Mouse (Mus musculus): ENCODE measurements around the gene Lrp11. TPM values are rescaled to one million over a fixed set of nuclear protein-coding genes. Genes with fewer than 3 reads are reported as not detected.

Lrp11 gene
- polyA plus RNA-seq, 1 experiment from 2014 or later = 4.0 TPM

- WGBS = under 1% methylated on average over 61 of the region's 64 CpGs
- Histone ChIP-seq H3K4me1 (replicated peaks; ENCODE audit: control insufficient read depth, insufficient read depth, low read length) (no peaks in the 10 kb centered on the region; the same call in none of the 2 replicates), H3K9me3 (ENCODE audit: control insufficient read depth) (no peaks in the 10 kb centered on the region), H3K27ac (ENCODE audit: low read depth, low read length) (peak overlapping the region; percentile 94), H3K4me3 (ENCODE audit: low read depth, low read length) (peak overlapping the region; percentile 83), H3K27me3 (replicated peaks; ENCODE audit: control insufficient read depth, insufficient read depth, low read length) (no peaks in the 10 kb centered on the region), H3K36me3 (ENCODE audit: control insufficient read depth, insufficient read depth) (no peaks in the 10 kb centered on the region), H3K4me2 (replicated peaks; ENCODE audit: low read depth) (peak overlapping the region; percentile 78), H3K9ac (ENCODE audit: low read depth, low read length) (peak overlapping the region; percentile 67)
- 0 out of 2 replicates have a peak, but pooled peaks have one; percentile 1 for TF ChIP-seq CTCF (IDR thresholded peaks at IDR 0.05; ENCODE audit: low read depth)
- ATAC-seq = peak; percentile 93
These were observed 73.8 kb downstream of the Lrp11 start for GRCm38 (mm10) chr10:7663159-7664026.

GRCm38 (mm10) chr10:7664027-7664526, 74.5 kb downstream of the Lrp11 start:
- WGBS = 47% methylated on average over 6 of the region's 6 CpGs
- Histone ChIP-seq H3K27ac (ENCODE audit: low read depth, low read length) (peak overlapping the region; percentile 94; the same call in 1 of the 2 replicates), H3K4me2 (replicated peaks; ENCODE audit: low read depth) (peak overlapping the region; percentile 78), H3K27me3 (replicated peaks; ENCODE audit: control insufficient read depth, insufficient read depth, low read length) (no peaks in the 10 kb centered on the region), H3K9ac (ENCODE audit: low read depth, low read length) (peak overlapping the region; percentile 67; the same call in 1 of the 2 replicates), H3K9me3 (ENCODE audit: control insufficient read depth) (no peaks in the 10 kb centered on the region), H3K4me1 (replicated peaks; ENCODE audit: control insufficient read depth, insufficient read depth, low read length) (no peaks in the 10 kb centered on the region; the same call in none of the 2 replicates), H3K4me3 (ENCODE audit: low read depth, low read length) (peak overlapping the region; percentile 83), H3K36me3 (ENCODE audit: control insufficient read depth, insufficient read depth) (no peaks in the 10 kb centered on the region)
- TF ChIP-seq CTCF (IDR thresholded peaks at IDR 0.05; ENCODE audit: low read depth) = no peak
- ATAC-seq = no peak

- 79% methylated on average over 1 of the region's 1 CpGs for WGBS
- no peak for TF ChIP-seq CTCF (IDR thresholded peaks at IDR 0.05; ENCODE audit: low read depth)
- H3K4me3 ChIP-seq (ENCODE audit: low read depth, low read length) = no peak overlapping the region
- H3K27ac ChIP-seq (ENCODE audit: low read depth, low read length) = no peak overlapping the region
- peaks cover 5% of the 10 kb centered on the region; the same call in 1 of the 2 replicates for H3K36me3 ChIP-seq (ENCODE audit: control insufficient read depth, insufficient read depth)
- no peak for ATAC-seq
- no peak overlapping the region for H3K9ac ChIP-seq (ENCODE audit: low read depth, low read length)
- no peak overlapping the region for H3K4me2 ChIP-seq (replicated peaks; ENCODE audit: low read depth)
- no peaks in the 10 kb centered on the region for H3K27me3 ChIP-seq (replicated peaks; ENCODE audit: control insufficient read depth, insufficient read depth, low read length)
- H3K9me3 ChIP-seq (ENCODE audit: control insufficient read depth) = no peaks in the 10 kb centered on the region
- H3K4me1 ChIP-seq (replicated peaks; ENCODE audit: control insufficient read depth, insufficient read depth, low read length) = no peaks in the 10 kb centered on the region; the same call in none of the 2 replicates
These were observed 75.3 kb downstream of the Lrp11 start for GRCm38 (mm10) chr10:7664889-7665288.

GRCm38 (mm10) chr10:7667342-7667802, 77.8 kb downstream of the Lrp11 start, which contains the start of gene Nup43:
TSS of gene Nup43 (plus strand) at chr10:7667503.
- H3K9ac ChIP-seq (ENCODE audit: low read depth, low read length) = peak within 1 kb of the TSS; percentile 43
- no peak for TF ChIP-seq CTCF (IDR thresholded peaks at IDR 0.05; ENCODE audit: low read depth)
- under 1% methylated on average over 24 of the region's 24 CpGs for WGBS
- H3K27ac ChIP-seq (ENCODE audit: low read depth, low read length) = peak within 1 kb of the TSS; percentile 9; the same call in 1 of the 2 replicates
- peak within 1 kb of the TSS; percentile 64 for H3K4me3 ChIP-seq (ENCODE audit: low read depth, low read length)
- no peaks in the 10 kb centered on the region; the same call in none of the 2 replicates for H3K4me1 ChIP-seq (replicated peaks; ENCODE audit: control insufficient read depth, insufficient read depth, low read length)
- H3K9me3 ChIP-seq (ENCODE audit: control insufficient read depth) = no peaks in the 10 kb centered on the region
- peak; percentile 70 for ATAC-seq
- peak within 1 kb of the TSS; percentile 69 for H3K4me2 ChIP-seq (replicated peaks; ENCODE audit: low read depth)
- H3K36me3 ChIP-seq (ENCODE audit: control insufficient read depth, insufficient read depth) = peaks cover 7% of the 10 kb centered on the region; the same call in 1 of the 2 replicates
- H3K27me3 ChIP-seq (replicated peaks; ENCODE audit: control insufficient read depth, insufficient read depth, low read length) = no peaks in the 10 kb centered on the region

- 0 out of 2 replicates have a peak, but pooled peaks have one; percentile 19 for ATAC-seq
- no peak overlapping the region for H3K27ac ChIP-seq (ENCODE audit: low read depth, low read length)
- H3K4me3 ChIP-seq (ENCODE audit: low read depth, low read length) = no peak overlapping the region
- no peaks in the 10 kb centered on the region for H3K4me1 ChIP-seq (replicated peaks; ENCODE audit: control insufficient read depth, insufficient read depth, low read length)
- no peaks in the 10 kb centered on the region for H3K9me3 ChIP-seq (ENCODE audit: control insufficient read depth)
- peaks cover 19% of the 10 kb centered on the region for H3K36me3 ChIP-seq (ENCODE audit: control insufficient read depth, insufficient read depth)
- H3K4me2 ChIP-seq (replicated peaks; ENCODE audit: low read depth) = no peak overlapping the region
- WGBS = 67% methylated on average over 1 of the region's 1 CpGs
- H3K27me3 ChIP-seq (replicated peaks; ENCODE audit: control insufficient read depth, insufficient read depth, low read length) = no peaks in the 10 kb centered on the region
- peak; percentile 67 for TF ChIP-seq CTCF (IDR thresholded peaks at IDR 0.05; ENCODE audit: low read depth)
- no peak overlapping the region for H3K9ac ChIP-seq (ENCODE audit: low read depth, low read length)
These were observed 84.1 kb downstream of the Lrp11 start for GRCm38 (mm10) chr10:7673673-7674072.

Other genes starting within 250 kb of the Lrp11 start
- 1.6 and 1.9 TPM in 2 replicates for gene Ulbp1, start 116.2 kb upstream of the Lrp11 start, polyA plus RNA-seq (2015; fragmentation: Nextera tagmentation; extraction: Ambion mirVana)
- 11.4 and 14.2 TPM in 2 replicates for gene Nup43, start 77.7 kb downstream of the Lrp11 start, polyA plus RNA-seq (2015; fragmentation: Nextera tagmentation; extraction: Ambion mirVana)
- 80.9 and 82.5 TPM in 2 replicates for gene Pcmt1, start 91.3 kb downstream of the Lrp11 start, polyA plus RNA-seq (2015; fragmentation: Nextera tagmentation; extraction: Ambion mirVana)
- gene Lats1, start 91.4 kb downstream of the Lrp11 start, polyA plus RNA-seq (2015; fragmentation: Nextera tagmentation; extraction: Ambion mirVana) = 5.5 and 6.6 TPM in 2 replicates
- gene Katna1, start 136.2 kb downstream of the Lrp11 start, polyA plus RNA-seq (2015; fragmentation: Nextera tagmentation; extraction: Ambion mirVana) = 33.0 and 37.1 TPM in 2 replicates
- gene Ginm1, start 203.0 kb downstream of the Lrp11 start, polyA plus RNA-seq (2015; fragmentation: Nextera tagmentation; extraction: Ambion mirVana) = 91.9 and 92.8 TPM in 2 replicates
- 17.1 and 19.7 TPM in 2 replicates for gene Ppil4, start 203.1 kb downstream of the Lrp11 start, polyA plus RNA-seq (2015; fragmentation: Nextera tagmentation; extraction: Ambion mirVana)
- 0.92 and 1.2 TPM in 2 replicates for gene Zc3h12d, start 242.7 kb downstream of the Lrp11 start, polyA plus RNA-seq (2015; fragmentation: Nextera tagmentation; extraction: Ambion mirVana)